Mouse (Mus musculus) liver, embryonic 14.5 days (tissue): Measurements from ENCODE around the gene Spop.

Experiments used
- CTCF ChIP-seq: IDR thresholded peaks from 2 replicates; pipeline ENCODE4 v1.5.1; 2016; ENCODE audit warnings: antibody characterized with exemption, low read depth, control low read depth
- EP300 ChIP-seq: IDR thresholded peaks from 2 replicates; pipeline ENCODE4 v1.6.1; 2016; ENCODE audit warnings: antibody characterized with exemption, low read depth

GRCm38 (mm10) chr11:95504271-95504731, 90.4 kb downstream of the Spop start:
- TF ChIP-seq CTCF = no peak
- no peak for TF ChIP-seq EP300
